Mouse (Mus musculus) Patski (cell line): Measurements from ENCODE around the gene Abca7. TPM values are rescaled to one million over a fixed set of nuclear protein-coding genes. Genes with fewer than 3 reads are reported as not detected.

Source experiments
- ATAC-seq: fragments of 100-300 bp; one replicate; pipeline ENCODE4 v1.8.0; 2021
- CTCF ChIA-PET: fragments of 350-600 bp; sonication (Branson Sonifier 250); formaldehyde crosslinking; loops from one replicate; lab custom pipeline; 2022; ENCODE audit warnings: inconsistent platforms; lab: Charles Lee
- POLR2A ChIA-PET: fragments of 350-600 bp; sonication (Branson Sonifier 250); formaldehyde crosslinking; loops from one replicate; lab custom pipeline; 2022; ENCODE audit warnings: antibody characterized with exemption, inconsistent platforms; lab: Charles Lee
- DNase-seq: peaks from one replicate; pipeline ENCODE4 v3.0.0-alpha.2; 2011; ENCODE audit warnings: low read depth, low spot score
- H3K27me3 ChIP-seq: fragments of 371-371 bp; one replicate; pipeline ENCODE4 v1.5.1; 2021
- CTCF ChIP-seq: fragments of 100-300 bp; IDR thresholded peaks from one replicate; pipeline ENCODE4 v1.5.1; 2021
- in situ Hi-C: fragments of 300-500 bp; cut with MboI; formaldehyde crosslinking; loops from 3 replicates; pipeline ENCODE4 v1.11.1; 2018; ENCODE audit warnings: low pct_unique_long_range_greater_than_20kb, mixed read lengths
- polyA plus RNA-seq: library from polyadenylated mRNA; unstranded; gene quantifications from one replicate; pipeline ENCODE4 v1.2.3, GENCODE M21; 2021

Abca7 gene
- polyA plus RNA-seq, 1 experiment from 2014 or later, result 19.9 TPM

DNA sequence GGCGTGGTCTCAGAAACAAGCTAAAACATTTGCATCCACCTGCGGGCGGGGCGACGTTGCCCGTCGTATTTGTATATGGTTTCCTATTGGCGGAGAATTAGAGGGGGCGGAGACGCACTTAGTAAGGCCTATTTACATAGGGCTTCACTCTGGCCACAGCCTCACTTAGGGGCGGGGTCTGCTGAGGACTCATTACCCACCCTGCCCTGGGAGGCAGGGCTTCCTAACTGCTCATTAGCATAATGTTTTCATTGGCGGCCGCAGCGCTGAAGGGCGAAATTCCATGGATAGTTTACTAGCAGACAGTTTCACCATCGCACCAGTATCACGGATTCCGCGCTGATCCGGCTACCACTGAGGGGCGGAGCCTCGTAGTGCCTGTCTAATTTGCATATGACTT is 11.4 kb upstream of the Abca7 start:
- peak; percentile 86 for ATAC-seq
- POLR2A ChIA-PET, result interaction anchor here (0.5 to 1.6 kb wide), 14 partner anchors 9 to 156 kb away, joined by 3 to 11 read pairs (median 3); partner anchors contain the start of genes Polr2e and Sbno2

DNA sequence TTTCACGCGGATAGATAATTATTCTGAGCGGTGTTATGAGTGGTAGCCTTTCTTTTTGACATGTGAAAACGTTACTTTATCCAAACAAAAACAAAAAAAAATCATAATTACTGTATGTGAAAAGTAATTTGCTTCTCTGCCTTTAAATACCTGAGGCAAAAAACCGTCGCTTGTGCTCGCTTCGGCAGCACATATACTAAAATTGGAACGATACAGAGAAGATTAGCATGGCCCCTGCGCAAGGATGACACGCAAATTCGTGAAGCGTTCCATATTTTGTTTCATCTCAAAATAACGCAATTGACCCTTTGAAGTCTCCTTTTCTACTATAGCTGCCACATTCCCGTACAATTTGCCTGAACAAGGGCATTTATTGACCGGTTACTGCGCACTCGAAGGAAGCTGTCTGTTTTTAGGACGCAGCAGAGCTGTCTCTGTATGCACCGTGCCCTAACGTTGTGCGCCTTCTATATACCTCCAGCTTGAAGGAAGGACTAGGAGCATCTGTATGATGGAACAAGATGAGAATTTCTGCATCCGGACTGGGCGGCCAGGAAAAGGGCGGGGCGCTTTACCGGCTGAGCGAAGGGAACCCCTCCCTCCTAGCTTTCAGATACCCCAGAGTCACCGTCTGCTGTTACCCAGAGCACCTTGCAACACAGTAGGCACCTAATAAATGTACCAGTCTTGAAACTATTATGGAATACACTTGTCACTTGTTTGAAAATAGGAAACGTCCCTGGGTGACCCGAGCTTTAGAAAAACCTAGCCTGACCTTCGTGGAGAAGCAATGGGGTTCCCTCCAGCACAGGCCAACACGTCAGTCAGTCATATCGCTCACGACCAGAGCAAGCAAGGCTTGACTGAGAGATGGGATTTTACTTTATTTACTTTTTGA is 10.7 kb upstream of the Abca7 start:
- ChIA-PET POLR2A (interaction anchor here (0.5 to 1.6 kb wide), 14 partner anchors 9 to 179 kb away, joined by 3 to 6 read pairs (median 3); partner anchors contain the start of genes Cbarp and Sbno2), CTCF (interaction anchor here (1.0 to 3.9 kb wide), 18 partner anchors 11 to 180 kb away, joined by 3 to 46 read pairs (median 4); partner anchors contain the start of genes Cbarp, Cirbp, Med16 and Wdr18)
- ATAC-seq, result no peak
- no peaks in the 10 kb centered on the region for H3K27me3 ChIP-seq
- DNase-seq, result no peak
- no peak for TF ChIP-seq CTCF
- in situ Hi-C loops, result loop anchor here (5.0 to 10.0 kb wide), 4 partner anchors 87 to 269 kb away; partner anchors contain the start of gene Cbarp

More for the DNA sequence above, 11.4 kb upstream of the Abca7 start:
- CTCF ChIA-PET, result interaction anchor here (1.0 to 3.9 kb wide), 20 partner anchors 8 to 181 kb away, joined by 3 to 46 read pairs (median 4); partner anchors contain the start of genes Cbarp, Cirbp, Med16 and Wdr18
- DNase-seq, result peak; percentile 97
- in situ Hi-C loops, result loop anchor here (5.0 to 10.0 kb wide), 4 partner anchors 87 to 270 kb away; partner anchors contain the start of gene Cbarp
- no peaks in the 10 kb centered on the region for H3K27me3 ChIP-seq
- no peak for TF ChIP-seq CTCF

DNA sequence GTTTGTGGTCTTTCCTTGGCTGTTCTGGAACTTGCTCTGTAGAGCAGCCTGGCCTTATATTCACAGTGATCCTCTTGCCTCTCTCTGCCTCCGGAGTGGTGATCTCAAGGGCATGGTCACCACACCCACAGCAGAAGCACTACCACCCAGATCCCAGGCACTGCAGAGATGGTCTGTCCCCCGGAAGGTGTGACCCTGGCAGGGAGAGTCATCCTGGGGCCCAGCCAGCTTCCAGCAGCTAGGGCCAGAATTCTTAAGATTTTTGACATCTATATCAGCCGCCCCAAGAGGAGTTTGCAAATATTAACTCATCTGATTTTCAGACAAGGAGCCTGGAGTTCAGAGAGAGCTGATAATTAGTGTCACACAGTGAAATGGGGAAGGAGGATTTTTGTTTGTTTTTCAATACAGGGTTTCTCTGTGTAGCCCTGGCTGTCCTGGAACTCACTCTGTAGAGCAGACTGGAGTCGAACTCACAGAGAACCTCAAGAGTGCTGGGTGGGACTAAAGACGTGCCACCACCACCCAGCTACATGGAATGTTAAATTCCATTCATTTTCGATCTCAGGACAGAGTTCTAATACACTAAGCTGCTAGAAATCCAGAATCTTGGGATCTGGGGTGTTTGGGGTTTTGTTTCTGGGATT is 9.9 kb upstream of the Abca7 start:
- in situ Hi-C loops, result loop anchor here (5.0 to 10.0 kb wide), 4 partner anchors 86 to 268 kb away; partner anchors contain the start of gene Cbarp
- no peak for ATAC-seq
- no peak for TF ChIP-seq CTCF
- ChIA-PET POLR2A (interaction anchor here (0.5 to 1.6 kb wide), 12 partner anchors 8 to 179 kb away, joined by 3 to 6 read pairs (median 4); partner anchors contain the start of gene Cbarp), CTCF (interaction anchor here (0.9 to 3.9 kb wide), 11 partner anchors 27 to 180 kb away, joined by 3 to 46 read pairs (median 3); partner anchors contain the start of genes Cbarp, Cirbp and Wdr18)
- no peaks in the 10 kb centered on the region for H3K27me3 ChIP-seq
- no peak for DNase-seq

DNA sequence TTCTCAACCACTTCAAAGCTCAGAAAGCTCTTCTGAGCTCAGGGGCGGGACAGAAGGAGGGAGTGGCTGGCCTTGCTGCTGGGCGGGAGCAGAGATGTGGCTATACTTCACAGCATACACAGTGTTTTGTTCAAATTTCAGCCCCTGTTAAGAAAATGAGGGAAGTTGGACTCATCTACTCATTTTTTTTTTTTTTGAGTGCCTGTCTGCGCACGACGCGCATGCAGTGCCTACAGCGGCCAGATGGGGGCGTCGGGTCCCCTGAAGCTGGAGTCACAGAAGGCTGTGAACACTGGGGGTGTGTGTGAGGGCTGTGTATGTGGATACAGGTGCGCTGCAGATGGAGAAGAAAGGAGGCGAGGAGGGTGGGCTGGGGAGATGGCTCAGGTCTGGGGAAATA is 9.3 kb upstream of the Abca7 start:
- POLR2A ChIA-PET, result interaction anchor here (0.5 to 1.6 kb wide), 8 partner anchors 65 to 171 kb away, joined by 3 to 6 read pairs (median 4); partner anchors contain the start of gene Cbarp
- ATAC-seq (no peak), DNase-seq (no peak)
- H3K27me3 ChIP-seq, result no peaks in the 10 kb centered on the region
- no peak for TF ChIP-seq CTCF
- in situ Hi-C loops, result loop anchor here (5.0 to 10.0 kb wide), 4 partner anchors 85 to 268 kb away; partner anchors contain the start of gene Cbarp
- CTCF ChIA-PET, result interaction anchor here (0.9 to 3.9 kb wide), 11 partner anchors 44 to 179 kb away, joined by 3 to 46 read pairs (median 3); partner anchors contain the start of genes Cbarp and Cirbp

DNA sequence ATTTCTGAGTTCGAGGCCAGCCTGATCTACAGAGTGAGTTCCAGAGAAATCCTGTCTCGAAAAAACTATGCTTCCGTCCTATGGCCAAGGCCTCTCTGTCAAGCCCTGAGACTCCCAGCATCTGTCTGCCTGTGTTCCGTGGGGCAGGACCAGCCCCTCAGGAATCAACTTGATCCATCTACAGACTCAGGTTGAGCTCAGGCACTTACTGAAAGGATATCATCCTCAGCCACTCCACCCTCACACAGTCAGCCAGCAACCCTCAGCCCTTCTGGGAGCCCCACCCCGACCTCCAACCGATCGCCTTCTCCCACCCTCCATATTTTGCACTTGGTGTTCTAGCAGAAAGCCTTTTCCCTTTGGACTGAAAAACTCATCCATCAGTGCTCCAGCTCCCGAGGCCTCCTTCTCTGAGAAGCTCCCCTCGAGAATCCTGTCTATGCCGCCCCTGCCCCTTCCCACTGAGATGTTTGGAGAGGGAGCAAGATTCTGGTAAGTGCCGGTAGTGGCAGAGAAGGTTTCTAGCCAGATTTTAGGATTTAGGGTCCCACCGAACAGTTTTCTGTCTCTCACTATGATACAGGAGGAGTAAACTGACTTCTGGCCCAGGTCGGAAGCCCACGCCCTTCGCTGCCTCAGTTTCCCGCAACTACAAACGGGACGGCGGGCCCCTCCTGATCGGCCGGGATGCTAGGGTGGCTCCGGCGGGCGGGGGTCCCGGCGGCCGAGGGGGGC is 8.4 kb upstream of the Abca7 start:
- ATAC-seq (no peak), DNase-seq (no peak)
- POLR2A ChIA-PET, result interaction anchor here (0.8 to 2.0 kb wide), 7 partner anchors 66 to 167 kb away, joined by 3 to 5 read pairs (median 4); no protein-coding TSS in a partner anchor
- no peaks in the 10 kb centered on the region for H3K27me3 ChIP-seq
- in situ Hi-C loops, result loop anchor here (5.0 to 10.0 kb wide), 4 partner anchors 84 to 267 kb away; partner anchors contain the start of gene Cbarp
- no peak for TF ChIP-seq CTCF
- CTCF ChIA-PET, result interaction anchor here (1.1 to 3.9 kb wide), 6 partner anchors 43 to 177 kb away, joined by 3 to 46 read pairs (median 4); partner anchors contain the start of gene Cbarp

DNA sequence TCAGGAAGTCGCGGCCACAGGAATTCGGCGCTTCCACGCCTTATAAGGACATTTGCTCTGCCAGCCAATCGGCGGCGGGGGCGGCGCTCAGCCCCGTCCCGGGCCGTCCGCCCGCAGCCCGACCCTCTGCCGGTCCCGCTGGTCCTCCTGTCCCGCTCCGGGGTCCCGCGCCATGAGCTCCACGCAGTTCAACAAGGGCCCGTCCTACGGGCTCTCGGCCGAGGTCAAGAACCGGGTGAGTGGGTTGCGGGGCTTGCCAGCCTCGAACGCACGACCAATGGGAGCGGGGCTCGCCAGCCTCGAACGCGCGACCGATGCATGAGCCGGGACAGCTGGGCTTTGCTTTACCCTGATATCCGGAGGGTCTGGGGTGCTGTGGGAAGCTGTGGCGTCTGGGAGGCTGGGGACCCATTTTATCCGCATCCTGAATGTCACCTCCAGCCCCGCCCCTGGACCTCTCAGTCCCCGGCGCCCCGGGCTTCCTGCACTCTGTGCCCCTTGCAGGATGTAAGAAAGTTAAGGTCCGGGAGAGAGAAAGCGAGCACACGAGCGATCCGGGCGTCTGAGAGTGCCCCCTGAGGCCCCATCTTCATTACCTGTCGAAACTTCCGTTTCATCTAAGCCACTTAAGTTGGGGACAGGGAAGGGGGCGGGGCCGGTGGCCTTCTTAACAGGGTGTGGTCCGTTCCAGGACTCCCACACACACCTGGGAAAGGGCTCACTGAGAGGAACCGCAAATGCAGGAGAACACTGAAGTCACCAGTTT is 7.6 kb upstream of the Abca7 start, which contains the start of gene Cnn2:
Gene Cnn2 (plus strand): TSS at position 79 of the 766 bp plus-strand sequence.
- ChIA-PET CTCF (interaction anchor here (1.1 to 2.1 kb wide), 2 partner anchors 152 to 176 kb away, joined by 4 to 7 read pairs; partner anchors contain the start of gene Cbarp), POLR2A (interaction anchor here (0.8 to 2.0 kb wide), 5 partner anchors 65 to 164 kb away, joined by 3 to 5 read pairs (median 3); no protein-coding TSS in a partner anchor)
- no peak for TF ChIP-seq CTCF
- ATAC-seq, result no peak
- no peaks in the 10 kb centered on the region for H3K27me3 ChIP-seq
- DNase-seq, result no peak
- in situ Hi-C loops, result loop anchor here (5.0 to 10.0 kb wide), 4 partner anchors 84 to 266 kb away; partner anchors contain the start of gene Cbarp

DNA sequence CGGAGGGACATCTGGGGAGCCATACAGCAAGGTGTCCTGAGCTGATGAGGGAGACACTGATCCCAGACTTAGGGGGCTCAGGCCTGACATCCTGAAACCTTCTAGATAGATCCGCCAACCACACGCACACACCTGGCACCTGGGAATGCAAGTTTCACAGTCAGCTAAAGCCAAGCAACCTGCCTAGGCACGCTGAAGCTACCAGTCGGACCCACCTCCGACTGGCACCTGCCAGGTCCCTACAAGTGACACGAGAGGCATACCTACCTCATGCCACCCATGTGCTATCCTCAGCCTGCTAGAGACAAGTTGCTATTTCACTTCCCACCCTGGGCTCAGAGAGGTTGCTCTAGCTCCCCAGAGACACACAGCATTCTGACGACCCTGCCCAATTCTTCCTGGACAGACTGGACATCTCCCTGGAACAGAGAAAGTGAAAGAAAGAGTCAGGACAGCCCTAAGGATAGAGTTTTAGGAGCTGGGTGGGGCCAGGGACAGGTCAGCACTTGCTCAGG is 7.0 kb upstream of the Abca7 start:
- CTCF ChIA-PET, result interaction anchor here (0.7 to 2.1 kb wide), 5 partner anchors 18 to 257 kb away, joined by 3 to 7 read pairs (median 4); partner anchors contain the start of gene Cbarp
- no peak for TF ChIP-seq CTCF
- DNase-seq, result no peak
- ATAC-seq, result no peak
- POLR2A ChIA-PET, result interaction anchor here (0.6 to 2.0 kb wide), 5 partner anchors 42 to 117 kb away, joined by 3 to 6 read pairs (median 4); no protein-coding TSS in a partner anchor
- in situ Hi-C loops, result loop anchor here (5.0 to 10.0 kb wide), 4 partner anchors 83 to 265 kb away; partner anchors contain the start of gene Cbarp
- no peaks in the 10 kb centered on the region for H3K27me3 ChIP-seq
